Mouse (Mus musculus) spleen, postnatal 4 days (tissue): Measurements from ENCODE around the gene Zbtb14.

Experiments used
- DNase-seq, 2 experiments: peaks; one replicate each; pipeline ENCODE4 v3.0.0; 2022; ENCODE audit warnings: low spot score in 2 of 2

Gene Zbtb14

DNA sequence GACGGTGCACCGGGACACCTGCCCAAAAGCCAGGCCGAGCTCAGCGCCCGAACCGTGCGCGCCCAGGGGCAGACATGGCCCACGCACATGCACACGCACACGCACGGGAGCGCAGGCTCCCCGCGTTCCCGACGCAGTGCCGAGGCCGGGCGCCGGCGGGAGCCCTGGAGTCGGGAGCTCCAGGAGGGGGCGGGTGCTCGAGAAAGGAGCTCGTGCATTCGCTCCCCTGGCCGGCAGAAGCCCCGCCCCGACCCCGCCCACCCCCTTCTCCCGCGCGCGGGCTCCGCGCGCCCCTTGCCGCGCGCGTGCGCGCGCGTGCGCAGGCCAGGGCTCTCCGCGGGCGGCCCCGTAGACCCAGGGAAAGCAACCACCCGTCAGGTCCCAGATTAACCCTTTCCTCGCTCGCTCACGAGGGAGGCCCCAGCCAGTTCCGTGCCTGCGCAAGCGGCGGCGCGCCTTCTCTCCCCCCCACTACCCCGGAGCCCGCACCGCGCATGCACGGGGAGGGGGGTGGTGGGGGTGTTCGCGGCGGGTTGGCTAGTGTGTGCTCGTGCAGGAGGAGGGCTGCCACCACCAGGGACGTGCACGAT, at the start of gene Zbtb14:
TSS of gene Zbtb14 (plus strand) at position 540 of the 590 bp plus-strand sequence.
- DNase-seq: peak; percentile 91 to 94

DNA sequence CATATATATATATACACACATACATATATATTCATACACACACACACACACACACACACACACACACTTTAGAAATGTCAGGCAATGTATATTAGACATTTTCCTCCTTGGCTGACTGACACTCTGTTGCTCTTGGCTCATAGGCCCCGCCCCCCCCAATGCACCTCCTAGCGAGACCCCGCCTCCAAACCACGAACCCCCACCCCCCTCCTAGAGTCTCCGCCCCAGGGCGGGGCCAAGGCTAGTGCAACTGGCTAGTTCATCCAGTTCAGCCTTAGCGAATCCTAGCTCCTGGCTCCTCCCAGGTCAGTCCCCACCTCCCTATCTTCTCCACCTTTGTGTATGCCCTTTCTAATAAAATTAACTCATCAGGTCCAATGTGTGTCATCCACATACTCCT, 36.8 kb upstream of the Zbtb14 start:
- DNase-seq: no peak

DNA sequence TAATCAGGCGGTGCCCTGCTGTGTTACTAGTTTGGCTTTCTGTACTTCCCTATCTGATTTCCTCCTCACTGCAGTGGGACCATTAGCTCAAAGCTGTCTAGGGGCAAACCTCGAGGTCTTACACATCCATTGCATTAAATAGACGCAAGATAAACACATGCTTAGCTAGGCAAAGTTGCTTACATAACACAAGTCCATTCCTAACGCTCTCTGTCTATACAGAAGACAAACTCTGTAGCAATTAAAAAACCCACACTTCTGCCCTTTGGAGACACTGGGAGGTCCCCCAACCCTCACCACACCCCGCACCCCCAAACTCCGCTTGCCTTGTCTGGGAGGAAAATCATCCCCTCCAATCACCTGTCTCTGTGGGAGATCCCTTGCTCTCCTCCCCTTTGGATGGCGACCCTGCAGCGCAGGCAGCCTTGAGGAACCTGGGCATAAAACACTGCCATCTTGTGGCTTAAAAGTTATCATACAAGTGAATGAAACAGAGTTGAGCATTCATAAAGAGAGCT, 33.8 kb upstream of the Zbtb14 start:
- DNase-seq: no peak

DNA sequence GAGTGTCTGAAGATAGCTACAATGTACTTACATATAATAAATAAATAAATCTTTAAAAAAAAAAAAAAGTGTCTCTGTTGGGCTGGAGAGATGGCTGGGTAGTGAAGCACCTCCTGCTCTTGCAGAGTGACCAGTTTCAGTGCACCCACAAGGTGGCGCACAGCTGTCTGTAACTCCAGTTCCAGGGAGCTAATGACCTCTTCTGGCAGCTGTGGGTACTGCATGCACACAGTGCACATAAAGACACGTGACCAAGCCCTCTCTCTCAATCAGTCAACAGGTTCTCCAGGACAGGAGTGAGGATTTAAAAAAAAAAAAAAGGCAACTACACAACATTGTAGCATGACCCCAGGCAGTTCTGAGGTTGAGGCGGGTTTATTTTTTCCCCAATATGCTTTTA, 17.8 kb upstream of the Zbtb14 start:
- DNase-seq: peak; percentile 66 to 84

DNA sequence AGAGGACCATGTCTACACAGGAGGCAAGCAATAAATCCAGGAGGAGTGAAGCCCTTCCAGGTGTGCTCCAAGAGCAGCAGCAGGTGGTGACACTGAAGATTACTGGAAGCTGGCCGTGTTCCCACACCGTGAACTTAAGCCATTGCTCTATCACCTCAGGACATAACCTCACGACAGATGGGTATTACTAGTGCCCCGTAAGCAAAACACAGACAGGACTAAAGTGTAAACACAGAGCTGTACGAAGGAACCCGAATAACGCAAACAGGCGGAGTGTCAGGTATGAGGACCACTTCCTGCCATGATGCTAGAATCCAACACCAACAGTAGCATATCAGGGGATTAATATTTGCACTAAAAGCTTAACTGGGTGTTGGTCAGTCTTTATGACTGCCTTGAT, 2.0 kb upstream of the Zbtb14 start:
- DNase-seq: no peak

DNA sequence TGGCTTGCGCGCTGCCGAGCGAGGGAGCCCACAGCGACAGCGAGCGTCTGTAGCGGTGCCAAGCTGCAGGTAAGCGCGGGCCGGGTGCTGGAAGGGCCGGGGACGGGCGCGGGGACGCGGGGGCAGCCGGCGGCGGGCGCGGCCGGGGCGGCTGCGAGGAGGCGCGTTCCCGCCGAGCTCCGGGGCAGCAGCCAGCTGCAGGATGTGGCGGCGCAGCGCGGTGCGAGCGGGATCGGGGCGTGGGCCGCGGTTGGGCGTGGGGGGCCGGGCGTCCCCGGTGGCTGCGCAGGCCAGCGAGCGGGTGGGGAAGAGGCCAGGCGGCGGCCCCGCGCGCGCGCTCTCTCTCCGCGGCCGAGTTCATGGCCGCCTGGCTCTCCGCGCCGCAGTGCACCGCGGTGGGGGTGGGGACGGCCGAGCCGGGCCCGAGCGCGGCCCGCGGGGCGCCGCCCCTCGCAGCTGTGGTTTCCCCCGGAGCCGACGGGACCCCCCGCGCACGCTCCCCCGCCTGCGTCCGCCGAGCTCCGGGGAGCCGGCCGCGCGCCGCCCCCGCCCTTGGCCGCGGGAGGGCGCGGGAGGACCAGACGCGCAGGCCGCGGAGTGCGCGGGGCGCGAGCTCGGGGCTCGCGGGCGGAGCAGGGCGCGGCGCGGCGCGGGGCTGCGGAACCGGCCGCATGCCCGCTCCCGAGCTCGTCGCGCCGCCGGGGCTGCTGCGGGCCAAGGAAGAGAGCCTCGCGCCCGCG, 521 bp downstream of the Zbtb14 start:
- DNase-seq: peak; percentile 78 to 90

DNA sequence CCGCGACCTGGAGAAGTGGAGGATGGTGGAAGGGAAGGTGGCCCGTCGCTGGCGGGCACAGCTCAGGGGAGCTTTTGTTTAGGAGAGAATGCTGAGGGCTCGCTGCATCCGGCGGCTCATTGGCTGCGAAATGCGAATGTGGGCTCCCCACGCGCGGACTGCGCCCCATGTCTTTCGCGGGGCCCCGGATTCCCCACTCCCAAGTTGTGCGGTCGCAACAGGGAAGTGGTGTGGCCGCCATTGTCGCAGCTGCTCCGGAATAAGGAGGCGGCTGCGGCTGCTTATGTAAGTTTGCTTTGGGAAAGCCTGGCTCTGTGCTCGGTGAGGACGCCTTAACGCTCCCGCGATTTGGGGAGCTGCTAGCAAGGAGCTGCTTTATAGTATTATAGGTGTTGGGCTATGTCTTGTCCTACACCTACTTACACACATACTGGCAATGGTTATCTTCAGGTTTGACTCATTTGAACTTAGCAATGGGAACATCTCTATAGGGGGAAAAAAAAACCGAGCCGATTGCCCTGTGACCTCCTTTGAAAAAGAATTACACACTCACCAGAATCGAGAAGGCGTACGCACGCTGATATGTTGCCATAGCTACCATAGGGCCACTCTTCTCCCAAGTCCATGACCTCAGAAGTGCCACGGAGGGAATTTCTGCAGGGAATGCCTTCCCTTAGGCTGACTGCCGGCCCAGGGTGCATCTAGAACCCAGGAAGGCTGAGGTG, 1.3 kb downstream of the Zbtb14 start:
- peak; percentile 45 to 68 for DNase-seq

DNA sequence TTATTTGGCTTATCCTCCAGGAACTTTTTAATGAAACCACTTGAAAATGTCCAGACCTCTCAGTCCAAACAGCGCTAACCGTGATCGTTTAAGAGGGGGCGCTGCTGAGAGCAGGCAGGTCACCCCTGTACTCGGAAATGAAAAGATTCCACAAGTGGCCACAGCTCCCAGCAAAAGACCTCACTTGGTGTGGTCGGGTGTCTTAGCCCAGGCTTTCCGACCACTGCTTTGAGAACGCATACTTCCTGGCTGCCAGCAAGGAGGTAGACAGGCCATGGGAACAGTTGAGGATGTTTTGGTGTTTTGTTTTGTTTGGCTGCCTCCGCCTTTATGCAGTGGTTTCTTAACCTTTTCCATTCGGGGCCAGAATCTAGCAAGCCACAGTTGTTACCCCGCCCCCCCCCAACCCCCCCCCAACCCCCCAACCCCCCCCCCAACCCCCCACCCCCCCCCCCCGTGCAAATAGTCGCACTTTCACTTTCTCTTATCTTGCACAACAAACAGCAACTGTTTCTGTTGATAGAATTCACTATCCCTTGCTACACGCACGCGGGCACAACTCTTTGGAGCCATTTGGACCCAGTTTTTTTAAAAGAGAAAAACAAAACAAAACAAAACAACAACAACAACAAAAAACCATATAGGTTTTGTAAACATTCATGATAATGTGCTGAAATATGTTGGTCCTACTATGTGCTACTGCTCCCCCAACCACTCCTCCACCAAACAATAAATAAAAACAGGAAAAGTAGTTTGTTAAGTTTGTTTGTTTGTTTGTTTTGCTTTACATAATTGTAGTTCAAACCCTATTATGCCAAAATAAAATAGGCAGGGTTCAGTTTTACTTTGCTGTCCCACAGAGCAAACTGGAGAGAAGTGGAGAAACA, 13.5 kb downstream of the Zbtb14 start:
- peak; percentile 59 to 75 for DNase-seq

DNA sequence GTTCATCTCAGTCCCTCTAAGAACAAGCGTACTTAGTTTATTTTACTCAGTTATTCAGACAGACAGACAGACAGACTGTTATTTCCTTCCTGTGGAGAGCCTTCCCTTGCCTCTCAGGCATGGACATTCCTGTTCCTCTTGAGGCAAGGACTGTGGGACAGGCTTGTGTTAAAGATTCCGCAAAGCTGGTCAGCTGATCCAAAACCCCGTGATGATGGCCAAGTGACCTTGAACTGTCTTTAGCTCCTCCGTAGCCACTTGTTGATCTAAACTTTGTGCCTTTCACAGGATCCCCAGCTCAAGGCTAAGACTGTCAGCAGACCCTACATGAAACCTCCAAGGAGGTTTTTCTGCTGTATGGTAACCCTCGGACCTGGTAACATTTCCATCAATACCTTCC, 14.3 kb downstream of the Zbtb14 start:
- no peak for DNase-seq

DNA sequence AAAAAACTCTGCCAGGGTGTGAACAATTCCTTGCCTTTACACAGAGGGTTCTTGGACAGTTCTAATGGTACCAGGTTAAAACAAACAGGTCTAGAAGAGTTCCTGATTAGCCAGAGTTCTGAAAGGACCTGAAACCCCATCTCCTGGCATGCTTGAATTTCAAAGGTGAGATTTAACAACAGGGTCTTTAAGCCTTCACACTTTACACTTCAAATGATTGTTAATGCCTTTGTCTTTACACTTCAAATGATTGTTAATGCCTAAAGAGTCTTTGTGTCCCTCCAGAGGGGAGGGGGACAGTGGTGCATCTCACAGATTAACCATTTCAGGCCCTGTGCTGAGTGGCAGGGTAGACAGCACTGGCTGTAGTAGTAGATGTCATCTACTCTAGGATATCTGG, 15.2 kb downstream of the Zbtb14 start:
- no peak for DNase-seq

DNA sequence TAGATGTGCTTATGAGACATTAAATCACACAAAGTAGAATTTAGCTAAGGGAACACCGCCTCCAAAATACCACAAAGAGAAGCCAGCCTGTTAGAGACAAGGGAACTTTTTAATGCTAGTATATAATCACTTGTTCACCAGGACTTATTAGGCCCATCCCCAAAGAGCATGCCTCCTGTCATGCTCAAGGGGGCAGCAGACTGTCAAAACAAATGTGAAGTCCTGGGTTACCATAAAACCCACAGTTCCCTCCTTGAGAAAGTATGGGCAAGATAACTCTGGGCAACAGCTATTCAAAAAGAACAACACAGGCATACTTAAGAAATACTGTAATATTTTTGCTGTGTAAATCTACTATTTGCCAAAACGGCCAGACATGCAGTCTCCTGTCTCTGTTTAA, 18.3 kb downstream of the Zbtb14 start:
- DNase-seq: no peak

DNA sequence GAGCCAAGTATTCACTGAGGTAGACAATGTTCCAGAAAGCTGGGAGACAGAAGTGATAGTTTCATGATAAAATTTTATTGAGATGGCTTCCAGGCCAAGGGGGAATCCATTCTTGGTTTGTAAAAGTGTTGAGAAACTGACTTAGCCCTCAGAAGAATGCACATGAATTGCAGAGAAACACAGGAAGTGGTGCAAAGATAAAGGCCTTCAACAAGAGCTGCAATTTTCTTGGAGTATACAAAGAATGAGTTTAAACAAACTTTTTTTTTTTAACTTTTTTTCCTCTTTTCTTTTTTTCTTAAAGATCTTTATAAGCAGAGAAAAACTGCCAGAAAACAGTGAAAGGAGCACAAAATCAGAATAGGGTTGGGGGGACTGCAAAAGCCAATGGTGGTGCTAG, 33.3 kb downstream of the Zbtb14 start:
- no peak for DNase-seq

DNA sequence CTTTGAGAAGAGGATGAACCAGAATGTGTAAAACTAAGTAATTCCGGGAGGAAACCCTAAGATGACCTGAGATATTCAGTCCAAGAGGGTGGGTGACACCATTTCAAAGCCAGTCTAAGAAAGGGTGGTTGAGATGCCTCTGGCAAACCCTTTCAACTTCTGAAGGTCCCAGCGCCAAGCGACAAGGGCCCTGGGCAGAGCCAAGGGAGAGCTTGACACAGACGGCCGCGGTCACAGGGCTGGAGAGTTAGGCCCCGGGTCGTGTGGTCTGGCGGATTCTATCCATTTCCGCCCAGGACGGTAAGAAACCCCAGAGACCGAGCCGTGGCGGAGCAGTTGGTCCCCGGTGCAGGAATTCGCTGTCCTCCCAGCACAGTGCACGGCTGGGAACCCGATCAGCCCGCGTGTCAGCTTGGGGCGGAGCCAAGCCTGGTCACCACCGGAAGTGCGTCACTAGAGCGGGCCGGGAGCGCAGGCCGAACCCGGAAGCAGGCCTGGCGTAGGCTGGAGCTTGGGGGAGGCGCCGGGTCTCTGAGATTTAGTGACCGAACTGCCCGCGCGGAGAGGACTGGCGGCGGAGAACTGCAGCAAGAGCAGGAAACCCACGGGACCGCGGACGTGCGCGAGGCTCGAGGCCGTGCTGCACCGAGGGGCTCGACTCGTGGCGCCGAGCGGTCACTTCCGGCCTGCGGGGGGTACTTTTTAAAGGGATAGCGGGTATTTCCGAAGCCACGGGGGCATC, 34.2 kb downstream of the Zbtb14 start:
- DNase-seq: peak; percentile 91 to 97

DNA sequence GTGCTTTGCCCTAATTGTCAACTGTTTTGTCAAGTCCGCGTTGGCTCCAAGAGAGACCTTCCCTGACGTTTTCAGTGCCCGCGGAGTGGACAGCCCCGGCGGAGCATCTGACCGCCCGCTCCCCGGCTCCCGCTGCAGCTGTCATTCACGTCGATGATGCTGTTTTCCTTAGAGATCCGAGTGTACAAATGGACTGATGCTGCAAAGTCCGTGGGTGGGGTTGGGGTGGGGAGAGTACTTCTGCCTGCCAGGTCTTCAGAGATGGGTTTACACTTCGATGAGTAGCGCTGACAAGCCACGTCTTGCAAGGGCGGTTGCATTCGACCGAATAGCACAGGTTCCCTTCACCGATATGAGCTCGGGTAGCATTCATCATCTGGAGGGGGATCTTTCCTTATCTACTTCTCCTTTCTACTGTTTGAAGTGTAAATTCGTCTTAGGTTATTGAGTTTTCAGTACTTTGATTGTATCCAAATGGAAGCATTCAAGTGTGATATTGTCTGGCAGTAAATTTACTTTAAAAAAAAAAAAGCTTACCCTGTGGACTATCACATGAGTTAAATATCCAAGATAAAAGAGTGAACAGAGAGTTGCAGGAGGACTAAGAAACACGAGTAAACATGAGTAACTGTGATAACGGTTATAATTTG, 35.0 kb downstream of the Zbtb14 start:
- no peak for DNase-seq

DNA sequence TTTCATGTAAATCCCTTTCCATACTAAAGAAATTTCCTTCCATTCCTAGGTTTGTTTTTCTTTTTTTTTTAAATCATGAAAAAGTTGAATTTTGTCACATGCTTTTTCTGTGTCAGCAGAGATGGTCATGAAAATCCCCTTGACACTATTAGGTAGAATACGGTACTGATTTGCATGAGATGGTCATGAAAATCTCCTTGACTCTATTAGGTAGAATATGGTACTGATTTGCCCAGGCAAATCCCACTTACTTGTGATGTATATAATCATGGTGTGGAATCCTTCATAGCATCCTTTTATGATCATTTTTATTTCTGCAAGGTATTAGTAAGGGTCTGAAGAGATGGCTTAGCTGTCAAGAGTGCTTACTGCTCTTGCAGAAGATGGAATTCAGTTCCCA, 38.7 kb downstream of the Zbtb14 start:
- no peak for DNase-seq

DNA sequence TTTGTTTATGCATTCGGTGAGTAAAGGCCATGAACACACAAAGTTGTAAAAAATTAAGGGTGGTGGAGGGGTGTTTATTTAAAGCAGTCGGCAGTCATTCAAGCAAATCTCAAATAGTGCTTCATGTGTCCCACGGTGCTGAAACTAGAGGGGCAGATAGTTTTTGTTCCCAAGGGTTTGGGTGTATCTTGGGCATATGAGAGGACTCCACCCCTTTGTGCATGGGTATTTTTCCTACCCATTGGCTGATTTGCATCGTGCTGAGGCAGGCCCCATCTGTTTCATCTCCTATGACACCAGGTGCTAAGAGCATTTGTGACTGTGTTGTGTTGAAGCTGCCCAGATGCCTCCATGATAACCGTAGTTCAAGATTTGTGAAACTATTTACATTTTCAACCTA, 55.0 kb downstream of the Zbtb14 start:
- no peak for DNase-seq

DNA sequence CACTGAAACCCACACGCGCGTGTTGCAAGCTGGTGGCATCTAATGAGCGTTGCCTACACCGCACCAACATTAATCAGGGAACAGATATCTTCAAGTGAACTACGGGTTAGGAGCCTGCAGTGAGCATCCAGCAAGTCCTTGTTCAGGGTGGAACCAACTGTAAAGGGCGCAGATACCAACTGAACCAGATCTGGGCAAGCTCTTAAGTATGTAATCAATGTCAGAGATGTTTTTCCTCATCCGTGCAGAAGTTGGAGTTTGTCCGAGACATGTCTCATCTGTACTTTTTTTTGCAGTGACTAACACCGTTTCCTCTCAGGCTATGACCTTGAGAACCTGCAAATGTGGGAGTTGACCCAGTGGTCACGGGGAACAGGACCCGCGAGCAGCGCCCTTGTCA, 55.6 kb downstream of the Zbtb14 start:
- no peak for DNase-seq

DNA sequence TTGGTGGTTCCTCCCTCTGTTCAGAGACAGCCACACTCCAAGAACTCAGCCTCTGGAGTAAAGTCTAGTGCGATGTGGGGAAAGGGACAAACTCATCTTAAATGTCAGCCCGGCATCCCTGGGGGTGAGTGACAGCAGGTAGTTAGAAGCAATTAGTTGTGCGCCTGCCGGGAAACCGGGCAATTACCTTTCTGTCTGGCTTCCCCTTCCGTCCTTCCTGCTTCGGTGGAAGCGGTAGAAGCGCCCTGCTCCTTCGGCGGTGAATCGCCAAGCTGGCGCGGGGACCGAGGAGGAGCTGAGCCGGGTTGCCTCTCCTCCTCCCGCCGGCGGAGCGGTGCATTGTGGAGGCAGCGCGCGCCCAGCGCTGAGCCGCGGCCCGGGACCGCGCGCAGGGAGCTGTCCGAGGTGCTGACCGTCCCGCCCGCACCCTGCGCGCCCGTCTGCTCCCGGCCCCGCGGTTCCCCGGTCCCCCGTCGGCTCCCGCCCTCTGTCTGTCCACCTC, 56.2 kb downstream of the Zbtb14 start, which contains the start of gene Akain1:
TSS of gene Akain1 (plus strand) at position 337 of the 502 bp plus-strand sequence.
- DNase-seq: peak; percentile 53 to 87

DNA sequence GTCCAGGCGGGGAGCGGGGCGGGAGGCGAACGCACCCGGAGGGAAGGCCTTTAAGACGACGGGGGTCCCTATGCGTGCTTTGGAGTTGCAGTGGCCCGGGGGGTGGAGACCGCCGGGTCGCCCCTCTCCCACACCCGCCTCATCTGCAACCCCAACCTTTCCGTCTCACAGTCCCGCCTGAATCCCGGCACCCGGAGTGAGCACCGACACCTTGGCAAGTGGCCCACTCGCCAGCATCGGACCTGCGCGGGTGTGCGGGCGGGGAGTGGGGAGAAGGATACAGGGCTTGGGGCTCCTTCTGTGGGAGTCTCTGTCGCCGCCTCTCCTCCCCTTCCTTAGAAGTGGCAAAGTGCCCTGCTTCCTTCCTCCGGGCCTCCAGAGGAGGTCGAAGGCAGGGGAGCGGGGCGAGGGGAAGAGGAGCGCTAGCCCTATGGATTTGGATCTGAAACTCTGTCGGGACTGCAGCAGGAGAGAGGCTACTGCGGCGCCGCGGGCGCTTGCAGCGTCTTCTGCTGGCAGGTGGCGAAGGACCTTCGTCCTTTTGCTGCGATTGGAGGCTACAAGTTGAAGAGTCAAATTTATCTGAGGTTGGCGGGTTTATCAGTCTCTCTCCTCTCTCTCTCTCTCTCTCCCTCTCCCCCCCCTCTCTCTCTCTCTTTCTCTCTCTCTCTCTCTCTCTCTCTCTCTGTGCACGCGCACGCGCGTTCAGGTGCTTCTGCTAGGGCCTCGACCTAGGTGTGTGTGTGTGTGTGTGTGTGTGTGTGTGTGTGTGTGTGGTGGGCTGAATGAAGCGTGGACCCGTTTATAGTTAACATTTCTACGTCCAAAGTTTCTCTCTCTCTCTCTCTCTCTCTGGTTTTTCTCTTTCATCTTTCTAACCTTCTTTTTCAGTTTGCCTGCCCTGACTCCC, 57.0 kb downstream of the Zbtb14 start:
- peak in 1 of 2 experiments; percentile 14 for DNase-seq
